Mouse (Mus musculus): ENCODE measurements around the gene Mettl18. TPM values are rescaled to one million over a fixed set of nuclear protein-coding genes. Genes with fewer than 3 reads are reported as not detected.
"Not testable (repeated sequence)": the region's sequence is repeated elsewhere in the genome, so short reads cannot be mapped to it uniquely, and the experiment has no call there.

Mettl18 gene
- polyA plus RNA-seq, 1 experiment from 2014 or later, result 9.1 TPM

DNA sequence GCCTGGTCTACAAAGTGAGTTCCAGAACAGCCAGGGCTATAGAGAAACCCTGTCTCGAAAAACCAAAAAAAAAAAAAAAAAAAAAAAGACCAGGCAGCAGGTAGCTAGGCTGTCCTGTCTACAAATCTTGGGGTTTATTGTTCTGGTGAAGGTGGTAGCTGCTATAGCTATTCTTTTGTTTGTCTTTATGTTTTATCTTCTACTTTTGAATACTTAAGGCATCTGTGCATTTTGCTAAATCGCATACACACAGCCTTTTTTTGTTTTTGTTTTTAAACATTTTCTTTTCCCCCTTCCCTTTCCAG lies 872 bp downstream of the Mettl18 start:
- peak overlapping the region; percentile 76 for H3K4me3 ChIP-seq (ENCODE audit: low read length)
- H3K36me3 ChIP-seq (ENCODE audit: control insufficient read depth, insufficient read depth, low read length), result no peaks in the 10 kb centered on the region
- no peak for ATAC-seq

GRCm38 (mm10) chr1:164001831-164002452 lies 7.3 kb downstream of the Mettl18 start:
- WGBS, result 76% methylated on average over 6 of the region's 6 CpGs
- no peak for ATAC-seq
- H3K9ac ChIP-seq (ENCODE audit: low read depth, low read length), result no peak overlapping the region
- no peaks in the 10 kb centered on the region for H3K27me3 ChIP-seq (replicated peaks; ENCODE audit: control insufficient read depth, insufficient read depth, low read length)
- H3K36me3 ChIP-seq (ENCODE audit: control insufficient read depth, insufficient read depth, low read length), result no peaks in the 10 kb centered on the region
- H3K4me2 ChIP-seq (ENCODE audit: low read depth, low read length), result no peak overlapping the region
- H3K27ac ChIP-seq (ENCODE audit: low read length), result no peak overlapping the region
- no peaks in the 10 kb centered on the region for H3K4me1 ChIP-seq (ENCODE audit: control insufficient read depth, insufficient read depth, low read length)
- no peaks in the 10 kb centered on the region for H3K9me3 ChIP-seq (ENCODE audit: control insufficient read depth, low read length)
- H3K4me3 ChIP-seq (ENCODE audit: low read length), result no peak overlapping the region

More for the DNA sequence above, 872 bp downstream of the Mettl18 start:
- H3K9me3 ChIP-seq (ENCODE audit: control insufficient read depth, low read length), result no peaks in the 10 kb centered on the region
- H3K9ac ChIP-seq (ENCODE audit: low read depth, low read length), result peak overlapping the region; percentile 71
- H3K27me3 ChIP-seq (replicated peaks; ENCODE audit: control insufficient read depth, insufficient read depth, low read length), result no peaks in the 10 kb centered on the region
- no peaks in the 10 kb centered on the region; the same call in 1 of the 2 replicates for H3K4me1 ChIP-seq (ENCODE audit: control insufficient read depth, insufficient read depth, low read length)
- 92% methylated on average over 1 of the region's 2 CpGs for WGBS
- H3K27ac ChIP-seq (ENCODE audit: low read length), result no peak overlapping the region
- H3K4me2 ChIP-seq (ENCODE audit: low read depth, low read length), result peak overlapping the region; percentile 69

GRCm38 (mm10) chr1:164004311-164004710 lies 9.6 kb downstream of the Mettl18 start:
- Histone ChIP-seq H3K9me3 (ENCODE audit: control insufficient read depth, low read length) (no peaks in the 10 kb centered on the region), H3K27me3 (replicated peaks; ENCODE audit: control insufficient read depth, insufficient read depth, low read length) (no peaks in the 10 kb centered on the region), H3K27ac (ENCODE audit: low read length) (no peak overlapping the region), H3K9ac (ENCODE audit: low read depth, low read length) (no peak overlapping the region), H3K4me2 (ENCODE audit: low read depth, low read length) (no peak overlapping the region), H3K36me3 (ENCODE audit: control insufficient read depth, insufficient read depth, low read length) (no peaks in the 10 kb centered on the region), H3K4me1 (ENCODE audit: control insufficient read depth, insufficient read depth, low read length) (no peaks in the 10 kb centered on the region), H3K4me3 (ENCODE audit: low read length) (no peak overlapping the region)
- no peak for ATAC-seq
- WGBS, result 62% methylated on average over 3 of the region's 3 CpGs

DNA sequence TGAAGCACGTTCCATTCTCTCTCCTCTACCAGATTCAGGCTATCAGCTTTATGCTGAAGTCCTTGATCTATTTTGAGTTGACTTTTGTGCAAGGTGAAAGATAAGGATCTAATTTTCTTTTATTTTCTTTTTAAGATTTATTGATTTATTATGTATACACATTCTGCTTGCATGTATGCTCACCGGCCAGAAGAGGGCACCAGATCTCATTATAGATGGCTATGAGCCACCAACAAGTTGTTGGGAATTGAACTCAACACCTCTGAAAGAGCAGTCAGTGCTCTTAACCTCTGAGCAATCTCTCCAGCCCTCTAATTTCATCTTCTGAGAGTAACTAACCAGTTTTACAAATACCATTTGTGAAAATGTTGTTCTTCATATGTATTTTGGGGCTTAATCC lies 14.5 kb downstream of the Mettl18 start:
- H3K9ac ChIP-seq (ENCODE audit: low read depth, low read length), result no peak overlapping the region
- H3K36me3 ChIP-seq (ENCODE audit: control insufficient read depth, insufficient read depth, low read length), result no peaks in the 10 kb centered on the region
- H3K27ac ChIP-seq (ENCODE audit: low read length), result no peak overlapping the region
- WGBS, result 42% methylated on average over 2 of the region's 2 CpGs
- H3K4me3 ChIP-seq (ENCODE audit: low read length), result no peak overlapping the region
- no peaks in the 10 kb centered on the region for H3K9me3 ChIP-seq (ENCODE audit: control insufficient read depth, low read length)
- ATAC-seq, result no peak
- no peak overlapping the region for H3K4me2 ChIP-seq (ENCODE audit: low read depth, low read length)
- H3K27me3 ChIP-seq (replicated peaks; ENCODE audit: control insufficient read depth, insufficient read depth, low read length), result no peaks in the 10 kb centered on the region
- no peaks in the 10 kb centered on the region for H3K4me1 ChIP-seq (ENCODE audit: control insufficient read depth, insufficient read depth, low read length)

- H3K27ac ChIP-seq (ENCODE audit: low read length), result no peak overlapping the region
- H3K4me3 ChIP-seq (ENCODE audit: low read length), result no peak overlapping the region
- WGBS, result 46% methylated on average over 1 of the region's 1 CpGs
- H3K27me3 ChIP-seq (replicated peaks; ENCODE audit: control insufficient read depth, insufficient read depth, low read length), result no peaks in the 10 kb centered on the region
- H3K36me3 ChIP-seq (ENCODE audit: control insufficient read depth, insufficient read depth, low read length), result no peaks in the 10 kb centered on the region
- no peaks in the 10 kb centered on the region for H3K4me1 ChIP-seq (ENCODE audit: control insufficient read depth, insufficient read depth, low read length)
- ATAC-seq, result no peak
- H3K4me2 ChIP-seq (ENCODE audit: low read depth, low read length), result no peak overlapping the region
- H3K9ac ChIP-seq (ENCODE audit: low read depth, low read length), result no peak overlapping the region
- H3K9me3 ChIP-seq (ENCODE audit: control insufficient read depth, low read length), result no peaks in the 10 kb centered on the region
These were observed 19.9 kb downstream of the Mettl18 start for GRCm38 (mm10) chr1:164014616-164015015.

DNA sequence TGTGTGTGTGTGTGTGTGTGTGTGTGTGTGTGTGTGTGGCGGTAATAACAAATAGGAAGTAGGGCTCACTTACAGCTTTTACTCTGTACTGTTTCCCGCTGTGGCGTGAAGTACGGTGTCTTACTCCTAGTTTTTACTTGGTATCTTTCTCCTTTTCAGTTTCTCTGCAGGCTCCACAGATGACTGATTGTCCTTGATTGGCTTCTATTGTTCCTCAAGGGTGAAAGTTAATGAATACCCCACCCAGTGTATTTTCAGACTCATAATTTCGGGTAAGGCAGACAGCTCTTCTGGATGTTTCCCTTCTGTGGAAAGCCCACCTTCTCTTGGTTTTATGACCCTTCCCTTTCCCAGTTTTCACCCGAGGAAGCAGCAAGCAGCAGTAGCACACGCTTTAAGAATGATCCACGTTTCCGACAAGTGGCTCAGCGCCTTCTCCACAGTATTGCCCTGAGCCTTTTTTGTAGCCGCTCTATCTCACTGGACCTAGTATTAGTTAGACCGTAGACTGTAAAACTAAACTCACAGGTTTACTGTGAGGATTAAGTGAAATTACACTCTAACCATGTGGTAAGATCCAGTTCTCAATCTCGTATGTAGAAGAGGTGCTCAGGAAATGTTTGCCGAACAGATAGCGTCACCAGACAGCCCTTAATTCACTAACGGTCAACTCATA lies 23.7 kb downstream of the Mettl18 start:
- Histone ChIP-seq H3K4me3 (ENCODE audit: low read length) (no peak overlapping the region), H3K4me2 (ENCODE audit: low read depth, low read length) (no peak overlapping the region), H3K9ac (ENCODE audit: low read depth, low read length) (no peak overlapping the region), H3K27ac (ENCODE audit: low read length) (no peak overlapping the region), H3K27me3 (replicated peaks; ENCODE audit: control insufficient read depth, insufficient read depth, low read length) (no peaks in the 10 kb centered on the region), H3K4me1 (ENCODE audit: control insufficient read depth, insufficient read depth, low read length) (no peaks in the 10 kb centered on the region), H3K36me3 (ENCODE audit: control insufficient read depth, insufficient read depth, low read length) (no peaks in the 10 kb centered on the region), H3K9me3 (ENCODE audit: control insufficient read depth, low read length) (no peaks in the 10 kb centered on the region)
- no peak for ATAC-seq
- 71% methylated on average over 16 of the region's 16 CpGs for whole genome bisulfite sequencing

GRCm38 (mm10) chr1:164019789-164020188 lies 25.1 kb downstream of the Mettl18 start:
- Histone ChIP-seq H3K4me1 (ENCODE audit: control insufficient read depth, insufficient read depth, low read length) (no peaks in the 10 kb centered on the region), H3K4me2 (ENCODE audit: low read depth, low read length) (no peak overlapping the region), H3K4me3 (ENCODE audit: low read length) (no peak overlapping the region), H3K9ac (ENCODE audit: low read depth, low read length) (no peak overlapping the region), H3K9me3 (ENCODE audit: control insufficient read depth, low read length) (no peaks in the 10 kb centered on the region), H3K27me3 (replicated peaks; ENCODE audit: control insufficient read depth, insufficient read depth, low read length) (no peaks in the 10 kb centered on the region), H3K36me3 (ENCODE audit: control insufficient read depth, insufficient read depth, low read length) (no peaks in the 10 kb centered on the region), H3K27ac (ENCODE audit: low read length) (no peak overlapping the region)
- WGBS, result 62% methylated on average over 6 of the region's 6 CpGs
- ATAC-seq, result no peak

DNA sequence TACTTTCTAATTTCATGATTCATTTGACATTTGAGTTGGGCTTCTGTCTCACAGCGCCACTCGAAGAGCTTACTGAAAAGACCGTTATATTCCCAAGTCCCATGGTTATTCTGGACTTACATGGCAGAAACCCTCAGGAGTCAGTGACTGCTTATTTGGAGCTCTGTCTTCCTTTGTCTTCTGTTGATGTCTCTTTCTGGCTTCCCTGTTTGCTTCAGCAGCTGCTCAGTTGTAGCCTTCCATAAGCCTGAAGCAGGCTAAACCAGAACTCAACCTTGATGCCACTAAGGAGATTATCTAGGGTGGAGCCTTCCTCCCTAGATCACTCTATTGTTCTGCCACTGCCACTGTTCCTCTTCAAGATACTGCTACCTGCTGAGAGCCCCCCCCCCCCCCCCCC lies 26.1 kb downstream of the Mettl18 start:
- not testable (repeated sequence) for H3K27ac ChIP-seq (ENCODE audit: low read length); H3K4me2 ChIP-seq (ENCODE audit: low read depth, low read length); ATAC-seq; H3K36me3 ChIP-seq (ENCODE audit: control insufficient read depth, insufficient read depth, low read length); H3K4me1 ChIP-seq (ENCODE audit: control insufficient read depth, insufficient read depth, low read length); H3K9ac ChIP-seq (ENCODE audit: low read depth, low read length); H3K4me3 ChIP-seq (ENCODE audit: low read length); H3K27me3 ChIP-seq (replicated peaks; ENCODE audit: control insufficient read depth, insufficient read depth, low read length); H3K9me3 ChIP-seq (ENCODE audit: control insufficient read depth, low read length)
- 86% methylated on average over 3 of the region's 3 CpGs for WGBS

DNA sequence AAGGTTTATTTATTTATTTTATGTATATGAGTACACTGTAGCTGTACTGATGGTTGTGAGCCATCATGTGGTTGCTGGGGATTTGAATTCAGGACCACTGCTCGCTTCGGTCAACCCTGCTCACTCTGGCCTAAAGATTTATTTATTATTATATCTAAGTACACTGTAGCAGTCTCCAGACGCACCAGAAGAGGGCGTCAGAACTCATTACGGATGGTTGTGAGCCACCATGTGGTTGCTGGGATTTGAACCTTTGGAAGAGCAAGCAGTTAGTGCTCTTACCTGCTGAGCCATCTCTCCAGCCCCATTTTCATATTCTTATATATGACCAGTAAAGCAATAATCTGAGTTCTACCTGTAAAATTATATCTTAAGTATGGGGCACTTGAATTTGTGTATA lies 27.4 kb downstream of the Mettl18 start:
- H3K4me3 ChIP-seq (ENCODE audit: low read length); H3K9ac ChIP-seq (ENCODE audit: low read depth, low read length); H3K4me1 ChIP-seq (ENCODE audit: control insufficient read depth, insufficient read depth, low read length); H3K4me2 ChIP-seq (ENCODE audit: low read depth, low read length); H3K27me3 ChIP-seq (replicated peaks; ENCODE audit: control insufficient read depth, insufficient read depth, low read length); H3K9me3 ChIP-seq (ENCODE audit: control insufficient read depth, low read length); ATAC-seq; H3K36me3 ChIP-seq (ENCODE audit: control insufficient read depth, insufficient read depth, low read length); H3K27ac ChIP-seq (ENCODE audit: low read length): not testable (repeated sequence)
- WGBS, result 76% methylated on average over 5 of the region's 5 CpGs

DNA sequence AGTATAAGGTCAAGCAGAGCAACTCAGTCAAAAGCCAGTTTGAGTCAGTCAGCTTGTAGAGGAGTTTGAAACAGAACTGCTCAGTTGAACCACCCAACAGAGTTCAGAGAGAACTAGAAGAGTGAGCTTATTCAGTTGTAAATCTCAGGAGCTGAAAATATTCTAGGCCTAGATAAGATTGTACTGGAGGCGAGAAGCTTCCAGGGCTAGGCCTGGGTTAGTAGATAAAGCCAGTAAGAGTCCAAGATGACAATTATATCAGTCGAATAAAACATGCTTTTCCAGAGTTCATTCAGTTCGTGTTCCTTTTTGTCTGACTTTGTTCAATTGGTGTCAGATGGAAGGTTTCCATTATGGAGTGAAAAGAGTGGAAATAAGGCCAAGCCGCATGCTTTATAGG lies 31.0 kb downstream of the Mettl18 start:
- ATAC-seq, result no peak
- no peak overlapping the region for H3K4me2 ChIP-seq (ENCODE audit: low read depth, low read length)
- H3K4me1 ChIP-seq (ENCODE audit: control insufficient read depth, insufficient read depth, low read length), result no peaks in the 10 kb centered on the region
- no peak overlapping the region for H3K9ac ChIP-seq (ENCODE audit: low read depth, low read length)
- no peaks in the 10 kb centered on the region for H3K9me3 ChIP-seq (ENCODE audit: control insufficient read depth, low read length)
- no peak overlapping the region for H3K27ac ChIP-seq (ENCODE audit: low read length)
- no peaks in the 10 kb centered on the region for H3K36me3 ChIP-seq (ENCODE audit: control insufficient read depth, insufficient read depth, low read length)
- no peak overlapping the region for H3K4me3 ChIP-seq (ENCODE audit: low read length)
- no peaks in the 10 kb centered on the region for H3K27me3 ChIP-seq (replicated peaks; ENCODE audit: control insufficient read depth, insufficient read depth, low read length)
- 85% methylated on average over 4 of the region's 4 CpGs for WGBS

Data from intestine, embryonic 16.5 days (tissue).